Mouse (Mus musculus): ENCODE data around the gene Ndufs3. TPM values are rescaled to one million over a fixed set of nuclear protein-coding genes. Genes with fewer than 3 reads are reported as not detected.

The Ndufs3 gene
- total RNA-seq, 1 experiment: 109 TPM

GRCm38 (mm10) chr2:90846955-90847680, 57.5 kb downstream of the Ndufs3 start, which contains the start of gene Mtch2:
Gene Mtch2 (plus strand): TSS chr2:90847155.
- H3K27ac ChIP-seq (ENCODE audit: insufficient read depth, low read depth, low read length, poor library complexity, severe bottlenecking): peak within 1 kb of the TSS; percentile 63
- DNase-seq (ENCODE audit: low read depth, low spot score): peak; percentile 94
- H3K4me3 ChIP-seq (ENCODE audit: insufficient read depth in 1 of 2, low read depth in 1 of 2, low read length in 2 of 2, poor library complexity in 1 of 2, severe bottlenecking in 1 of 2): peak within 1 kb of the TSS; percentile 88
- peak within 1 kb of the TSS; percentile 93 for H3K9ac ChIP-seq (ENCODE audit: insufficient read depth, low read depth, low read length, poor library complexity, severe bottlenecking)
- TF ChIP-seq ZC3H11A (IDR thresholded peaks at IDR 0.05; ENCODE audit: borderline replicate concordance, low read depth, low read length) (no peak), HCFC1 (IDR thresholded peaks at IDR 0.05; ENCODE audit: borderline replicate concordance, insufficient read depth, low read length) (peak; percentile 31; the same call in 1 of the 2 replicates)
- in situ Hi-C loops (cut with MboI; ENCODE audit: low sequenced_read_pairs in 2 of 2, unreplicated experiment in 2 of 2): no loop called here
- H3K9me3 ChIP-seq (ENCODE audit: control insufficient read depth, insufficient read depth, low read depth, low read length): no peaks in the 10 kb centered on the region
- H3K36me3 ChIP-seq (ENCODE audit: control insufficient read depth, insufficient read depth, low read length, poor library complexity, severe bottlenecking): peaks cover 12% of the 10 kb centered on the region
- peaks cover 2% of the 10 kb centered on the region in 2 experiments; a peak in 1 of 4 replicates for H3K4me1 ChIP-seq (ENCODE audit: control insufficient read depth in 2 of 2, insufficient read depth in 2 of 2, low read length in 2 of 2, poor library complexity in 1 of 2)

GRCm38 (mm10) chr2:90846597-90846954, 58.1 kb downstream of the Ndufs3 start:
- TF ChIP-seq HCFC1 (IDR thresholded peaks at IDR 0.05; ENCODE audit: borderline replicate concordance, insufficient read depth, low read length): no peak; the same call in 1 of the 2 replicates
- TF ChIP-seq CHD2 (IDR thresholded peaks at IDR 0.05; ENCODE audit: low read depth, low read length): no peak
- no peak for DNase-seq (ENCODE audit: low read depth, low spot score)
- peak overlapping the region; percentile 57 to 88 for H3K4me3 ChIP-seq (ENCODE audit: insufficient read depth in 1 of 2, low read depth in 1 of 2, low read length in 2 of 2, poor library complexity in 1 of 2, severe bottlenecking in 1 of 2)
- H3K4me1 ChIP-seq (ENCODE audit: control insufficient read depth in 2 of 2, insufficient read depth in 2 of 2, low read length in 2 of 2, poor library complexity in 1 of 2): peaks cover 2% of the 10 kb centered on the region in 2 experiments; a peak in 1 of 4 replicates
- in situ Hi-C loops (cut with MboI; ENCODE audit: low sequenced_read_pairs in 2 of 2, unreplicated experiment in 2 of 2): no loop called here
- peak overlapping the region; percentile 76 for H3K9ac ChIP-seq (ENCODE audit: insufficient read depth, low read depth, low read length, poor library complexity, severe bottlenecking)
- no peaks in the 10 kb centered on the region for H3K9me3 ChIP-seq (ENCODE audit: control insufficient read depth, insufficient read depth, low read depth, low read length)
- H3K36me3 ChIP-seq (ENCODE audit: control insufficient read depth, insufficient read depth, low read length, poor library complexity, severe bottlenecking): peaks cover 12% of the 10 kb centered on the region
- peak overlapping the region; percentile 63; the same call in 1 of the 2 replicates for H3K27ac ChIP-seq (ENCODE audit: insufficient read depth, low read depth, low read length, poor library complexity, severe bottlenecking)

GRCm38 (mm10) chr2:90846171-90846570, 58.5 kb downstream of the Ndufs3 start:
- TF ChIP-seq MAFK (IDR thresholded peaks at IDR 0.05; ENCODE audit: insufficient read depth, low read depth, low read length): no peak
- TF ChIP-seq HCFC1 (IDR thresholded peaks at IDR 0.05; ENCODE audit: borderline replicate concordance, insufficient read depth, low read length): no peak
- no peak for TF ChIP-seq ZC3H11A (IDR thresholded peaks at IDR 0.05; ENCODE audit: borderline replicate concordance, low read depth, low read length)
- TF ChIP-seq ZNF384 (IDR thresholded peaks at IDR 0.05; ENCODE audit: low read depth, low read length): no peak
- no peak for TF ChIP-seq CHD2 (IDR thresholded peaks at IDR 0.05; ENCODE audit: low read depth, low read length)
- no peaks in the 10 kb centered on the region for H3K9me3 ChIP-seq (ENCODE audit: control insufficient read depth, insufficient read depth, low read depth, low read length)
- peak overlapping the region; percentile 63; the same call in 1 of the 2 replicates for H3K27ac ChIP-seq (ENCODE audit: insufficient read depth, low read depth, low read length, poor library complexity, severe bottlenecking)
- in situ Hi-C loops (cut with MboI; ENCODE audit: low sequenced_read_pairs in 2 of 2, unreplicated experiment in 2 of 2): no loop called here
- no peak for DNase-seq (ENCODE audit: low read depth, low spot score)
- peak overlapping the region; percentile 57 to 88 for H3K4me3 ChIP-seq (ENCODE audit: insufficient read depth in 1 of 2, low read depth in 1 of 2, low read length in 2 of 2, poor library complexity in 1 of 2, severe bottlenecking in 1 of 2)
- peaks cover 2% of the 10 kb centered on the region in 2 experiments; a peak in 1 of 4 replicates for H3K4me1 ChIP-seq (ENCODE audit: control insufficient read depth in 2 of 2, insufficient read depth in 2 of 2, low read length in 2 of 2, poor library complexity in 1 of 2)
- peaks cover 10% of the 10 kb centered on the region for H3K36me3 ChIP-seq (ENCODE audit: control insufficient read depth, insufficient read depth, low read length, poor library complexity, severe bottlenecking)
- peak overlapping the region; percentile 76; the same call in 1 of the 2 replicates for H3K9ac ChIP-seq (ENCODE audit: insufficient read depth, low read depth, low read length, poor library complexity, severe bottlenecking)

- H3K36me3 ChIP-seq (ENCODE audit: control insufficient read depth, insufficient read depth, low read length, poor library complexity, severe bottlenecking): peaks cover 2% of the 10 kb centered on the region; the same call in 1 of the 2 replicates
- TF ChIP-seq CHD2 (IDR thresholded peaks at IDR 0.05; ENCODE audit: low read depth, low read length): no peak
- TF ChIP-seq MAFK (IDR thresholded peaks at IDR 0.05; ENCODE audit: insufficient read depth, low read depth, low read length): no peak
- TF ChIP-seq ZC3H11A (IDR thresholded peaks at IDR 0.05; ENCODE audit: borderline replicate concordance, low read depth, low read length): no peak
- TF ChIP-seq HCFC1 (IDR thresholded peaks at IDR 0.05; ENCODE audit: borderline replicate concordance, insufficient read depth, low read length): no peak
- no peak for TF ChIP-seq ZNF384 (IDR thresholded peaks at IDR 0.05; ENCODE audit: low read depth, low read length)
- H3K4me1 ChIP-seq (ENCODE audit: control insufficient read depth in 2 of 2, insufficient read depth in 2 of 2, low read length in 2 of 2, poor library complexity in 1 of 2): 0 out of 4 replicates have a peak, but pooled peaks cover 0 to 2% of the 10 kb centered on the region in 2 experiments
- no peaks in the 10 kb centered on the region for H3K9me3 ChIP-seq (ENCODE audit: control insufficient read depth, insufficient read depth, low read depth, low read length)
- no peak overlapping the region for H3K9ac ChIP-seq (ENCODE audit: insufficient read depth, low read depth, low read length, poor library complexity, severe bottlenecking)
- no peak for DNase-seq (ENCODE audit: low read depth, low spot score)
- in situ Hi-C loops (cut with MboI; ENCODE audit: low sequenced_read_pairs in 2 of 2, unreplicated experiment in 2 of 2): no loop called here
- H3K4me3 ChIP-seq (ENCODE audit: insufficient read depth in 1 of 2, low read depth in 1 of 2, low read length in 2 of 2, poor library complexity in 1 of 2, severe bottlenecking in 1 of 2): no peak overlapping the region
- no peak overlapping the region for H3K27ac ChIP-seq (ENCODE audit: insufficient read depth, low read depth, low read length, poor library complexity, severe bottlenecking)
Observed at GRCm38 (mm10) chr2:90845234-90845633, 59.4 kb downstream of the Ndufs3 start.

Other genes starting within 250 kb of the Ndufs3 start
- 72.6 and 81.9 TPM in 2 replicates for gene Nup160, start 227.6 kb downstream of the Ndufs3 start, total RNA-seq (2012; rRNA removed)
- gene Fnbp4, start 159.5 kb downstream of the Ndufs3 start, total RNA-seq (2012; rRNA removed): 91.4 and 124 TPM in 2 replicates
- 0.16 and 0.27 TPM in 2 replicates for gene Agbl2, start 122.1 kb downstream of the Ndufs3 start, total RNA-seq (2012; rRNA removed)
- gene Mtch2, start 57.7 kb downstream of the Ndufs3 start, total RNA-seq (2012; rRNA removed): 138 and 162 TPM in 2 replicates
- gene C1qtnf4, start 19.0 kb downstream of the Ndufs3 start, total RNA-seq (2012; rRNA removed): 2.8 and 3.2 TPM in 2 replicates
- 12.5 and 19.0 TPM in 2 replicates for gene Kbtbd4, start 87 bp downstream of the Ndufs3 start, total RNA-seq (2012; rRNA removed)
- 61.7 and 73.0 TPM in 2 replicates for gene Celf1, start 35.6 kb upstream of the Ndufs3 start, total RNA-seq (2012; rRNA removed)
- 1.1 and 2.4 TPM in 2 replicates for gene Rapsn, start 130.8 kb upstream of the Ndufs3 start, total RNA-seq (2012; rRNA removed)
- gene Psmc3, start 149.2 kb upstream of the Ndufs3 start, total RNA-seq (2012; rRNA removed): 226 and 262 TPM in 2 replicates
- gene Slc39a13, start 165.6 kb upstream of the Ndufs3 start, total RNA-seq (2012; rRNA removed): 18.3 and 20.1 TPM in 2 replicates
- 0.31 and 0.32 TPM in 2 replicates for gene Spi1, start 177.6 kb upstream of the Ndufs3 start, total RNA-seq (2012; rRNA removed)
- gene Mybpc3, start 213.3 kb upstream of the Ndufs3 start, total RNA-seq (2012; rRNA removed): 0.62 and 0.90 TPM in 2 replicates

Measured in ES-E14 (cell line).